Mouse (Mus musculus): ENCODE measurements around the gene Zc2hc1c. TPM values are rescaled to one million over a fixed set of nuclear protein-coding genes. Genes with fewer than 3 reads are reported as not detected.
A peak's percentile ranks its signal among the peaks of the same experiment; 100 is the strongest.
"Not testable (repeated sequence)": the region's sequence is repeated elsewhere in the genome, so short reads cannot be mapped to it uniquely, and the experiment has no call there.

The Zc2hc1c gene
- polyA plus RNA-seq, 1 experiment from 2014 or later: 1.9 TPM

- Histone ChIP-seq H3K9ac (no peak overlapping the region), H3K4me2 (no peak overlapping the region), H3K27me3 (no peaks in the 10 kb centered on the region), H3K27ac (no peak overlapping the region), H3K4me3 (no peak overlapping the region), H3K4me1 (peaks cover 16% of the 10 kb centered on the region; the same call in 1 of the 2 replicates), H3K36me3 (0 out of 2 replicates have a peak, but pooled peaks cover 5% of the 10 kb centered on the region), H3K9me3 (no peaks in the 10 kb centered on the region)
- 72% methylated on average over 7 of the region's 7 CpGs for WGBS
- ATAC-seq (ENCODE audit: insufficient number of reproducible peaks, low FRiP score, low TSS enrichment, low read depth): no peak
Observed at GRCm38 (mm10) chr12:85271132-85271842, 17.1 kb upstream of the Zc2hc1c start.

- no peak overlapping the region for H3K4me2 ChIP-seq
- no peak for ATAC-seq (ENCODE audit: insufficient number of reproducible peaks, low FRiP score, low TSS enrichment, low read depth)
Observed at GRCm38 (mm10) chr12:85271843-85272206, 16.6 kb upstream of the Zc2hc1c start.

GRCm38 (mm10) chr12:85273508-85273907 is 14.9 kb upstream of the Zc2hc1c start:
- no peak overlapping the region for H3K4me2 ChIP-seq
- no peak overlapping the region for H3K27ac ChIP-seq
- H3K4me1 ChIP-seq: peaks cover 16% of the 10 kb centered on the region; the same call in 1 of the 2 replicates
- H3K9me3 ChIP-seq: no peaks in the 10 kb centered on the region
- H3K36me3 ChIP-seq: 0 out of 2 replicates have a peak, but pooled peaks cover 5% of the 10 kb centered on the region
- H3K27me3 ChIP-seq: no peaks in the 10 kb centered on the region
- no peak overlapping the region for H3K4me3 ChIP-seq
- 72% methylated on average over 10 of the region's 10 CpGs for WGBS
- ATAC-seq (ENCODE audit: insufficient number of reproducible peaks, low FRiP score, low TSS enrichment, low read depth): no peak
- H3K9ac ChIP-seq: no peak overlapping the region

More at GRCm38 (mm10) chr12:85271843-85272206, 16.6 kb upstream of the Zc2hc1c start:
- Histone ChIP-seq H3K27me3 (no peaks in the 10 kb centered on the region), H3K4me3 (no peak overlapping the region), H3K4me1 (peaks cover 16% of the 10 kb centered on the region; the same call in 1 of the 2 replicates), H3K9ac (no peak overlapping the region), H3K36me3 (0 out of 2 replicates have a peak, but pooled peaks cover 5% of the 10 kb centered on the region), H3K9me3 (no peaks in the 10 kb centered on the region), H3K27ac (no peak overlapping the region)
- WGBS: 72% methylated on average over 4 of the region's 4 CpGs

- Histone ChIP-seq H3K36me3 (0 out of 2 replicates have a peak, but pooled peaks cover 5% of the 10 kb centered on the region), H3K4me3 (no peak overlapping the region), H3K9ac (no peak overlapping the region), H3K4me1 (peaks cover 7% of the 10 kb centered on the region), H3K9me3 (no peaks in the 10 kb centered on the region), H3K4me2 (no peak overlapping the region), H3K27ac (no peak overlapping the region), H3K27me3 (no peaks in the 10 kb centered on the region)
- ATAC-seq (ENCODE audit: insufficient number of reproducible peaks, low FRiP score, low TSS enrichment, low read depth): no peak
- WGBS: 71% methylated on average over 5 of the region's 5 CpGs
Observed at GRCm38 (mm10) chr12:85276273-85276672, 12.1 kb upstream of the Zc2hc1c start.

GRCm38 (mm10) chr12:85278919-85279318 is 9.5 kb upstream of the Zc2hc1c start:
- Histone ChIP-seq H3K4me3 (no peak overlapping the region), H3K27me3 (no peaks in the 10 kb centered on the region), H3K27ac (no peak overlapping the region), H3K9ac (no peak overlapping the region), H3K9me3 (no peaks in the 10 kb centered on the region), H3K36me3 (0 out of 2 replicates have a peak, but pooled peaks cover 5% of the 10 kb centered on the region), H3K4me2 (no peak overlapping the region), H3K4me1 (peaks cover 7% of the 10 kb centered on the region)
- 95% methylated on average over 10 of the region's 10 CpGs for WGBS
- no peak for ATAC-seq (ENCODE audit: insufficient number of reproducible peaks, low FRiP score, low TSS enrichment, low read depth)

GRCm38 (mm10) chr12:85279396-85280080 is 8.9 kb upstream of the Zc2hc1c start:
- Histone ChIP-seq H3K27ac (peak overlapping the region; percentile 71), H3K4me1 (peaks cover 7% of the 10 kb centered on the region), H3K4me2 (peak overlapping the region; percentile 83), H3K9ac (peak overlapping the region; percentile 63), H3K27me3 (no peaks in the 10 kb centered on the region), H3K9me3 (no peaks in the 10 kb centered on the region), H3K36me3 (0 out of 2 replicates have a peak, but pooled peaks cover 5% of the 10 kb centered on the region), H3K4me3 (peak overlapping the region; percentile 63)
- 6% methylated on average over 10 of the region's 10 CpGs for WGBS
- ATAC-seq (ENCODE audit: insufficient number of reproducible peaks, low FRiP score, low TSS enrichment, low read depth): no peak

GRCm38 (mm10) chr12:85280105-85280844 is 8.1 kb upstream of the Zc2hc1c start:
- peak overlapping the region; percentile 71 for H3K27ac ChIP-seq
- H3K4me3 ChIP-seq: peak overlapping the region; percentile 63

GRCm38 (mm10) chr12:85280845-85281651 is 7.3 kb upstream of the Zc2hc1c start:
- Histone ChIP-seq H3K27me3 (no peaks in the 10 kb centered on the region), H3K4me1 (peaks cover 7% of the 10 kb centered on the region), H3K9me3 (no peaks in the 10 kb centered on the region), H3K4me3 (peak overlapping the region; percentile 63; the same call in 1 of the 2 replicates), H3K27ac (no peak overlapping the region), H3K4me2 (peak overlapping the region; percentile 83), H3K9ac (no peak overlapping the region), H3K36me3 (no peaks in the 10 kb centered on the region)
- WGBS: 65% methylated on average over 12 of the region's 12 CpGs
- no peak for ATAC-seq (ENCODE audit: insufficient number of reproducible peaks, low FRiP score, low TSS enrichment, low read depth)

More at GRCm38 (mm10) chr12:85280105-85280844, 8.1 kb upstream of the Zc2hc1c start:
- Histone ChIP-seq H3K27me3 (no peaks in the 10 kb centered on the region), H3K9me3 (no peaks in the 10 kb centered on the region), H3K9ac (peak overlapping the region; percentile 63), H3K4me2 (peak overlapping the region; percentile 83), H3K36me3 (no peaks in the 10 kb centered on the region), H3K4me1 (peaks cover 7% of the 10 kb centered on the region)
- WGBS: under 1% methylated on average over 31 of the region's 31 CpGs
- ATAC-seq (ENCODE audit: insufficient number of reproducible peaks, low FRiP score, low TSS enrichment, low read depth): peak; percentile 93

- H3K27me3 ChIP-seq; H3K4me2 ChIP-seq; ATAC-seq (ENCODE audit: insufficient number of reproducible peaks, low FRiP score, low TSS enrichment, low read depth); H3K4me1 ChIP-seq; H3K9me3 ChIP-seq; H3K36me3 ChIP-seq; H3K4me3 ChIP-seq; H3K27ac ChIP-seq; H3K9ac ChIP-seq: not testable (repeated sequence)
- WGBS: 91% methylated on average over 1 of the region's 4 CpGs
Observed at GRCm38 (mm10) chr12:85281756-85282155, 6.6 kb upstream of the Zc2hc1c start.

GRCm38 (mm10) chr12:85284331-85284730 is 4.1 kb upstream of the Zc2hc1c start:
- no peaks in the 10 kb centered on the region for H3K36me3 ChIP-seq
- H3K4me3 ChIP-seq: no peak overlapping the region
- 64% methylated on average over 8 of the region's 8 CpGs for WGBS
- no peak for ATAC-seq (ENCODE audit: insufficient number of reproducible peaks, low FRiP score, low TSS enrichment, low read depth)
- H3K27me3 ChIP-seq: no peaks in the 10 kb centered on the region
- no peak overlapping the region for H3K4me2 ChIP-seq
- no peak overlapping the region for H3K9ac ChIP-seq
- no peaks in the 10 kb centered on the region for H3K9me3 ChIP-seq
- H3K27ac ChIP-seq: no peak overlapping the region
- H3K4me1 ChIP-seq: peaks cover 22% of the 10 kb centered on the region

GRCm38 (mm10) chr12:85284996-85285395 is 3.4 kb upstream of the Zc2hc1c start:
- Histone ChIP-seq H3K36me3 (no peaks in the 10 kb centered on the region), H3K27me3 (no peaks in the 10 kb centered on the region), H3K4me2 (no peak overlapping the region), H3K4me3 (no peak overlapping the region), H3K4me1 (peaks cover 22% of the 10 kb centered on the region), H3K27ac (no peak overlapping the region), H3K9me3 (no peaks in the 10 kb centered on the region), H3K9ac (no peak overlapping the region)
- no peak for ATAC-seq (ENCODE audit: insufficient number of reproducible peaks, low FRiP score, low TSS enrichment, low read depth)
- 86% methylated on average over 4 of the region's 4 CpGs for WGBS

Data from limb, embryonic 15.5 days (tissue).